ENCODE assay signal across 12 mouse cellular contexts in the genomic region with DNA sequence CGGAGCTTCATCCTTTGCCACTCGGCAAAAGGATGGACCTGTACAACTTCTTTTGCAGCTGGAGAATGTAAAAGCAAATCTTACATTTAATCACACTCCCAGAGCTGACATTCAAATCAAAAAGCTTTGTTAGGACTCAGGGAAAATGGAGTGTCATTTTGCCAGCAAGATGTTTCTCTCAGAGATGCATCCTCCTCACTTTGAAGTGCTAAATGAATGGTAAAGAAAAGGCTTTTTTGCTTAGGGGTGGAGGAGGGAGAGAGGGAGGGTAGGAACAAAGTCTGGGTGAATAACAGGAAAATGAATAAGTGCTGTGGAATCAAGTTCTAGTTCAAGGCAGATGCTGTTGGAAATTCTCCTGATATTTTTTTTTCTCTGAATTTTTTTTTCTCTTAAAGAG. TPM values are rescaled to one million over a fixed set of nuclear protein-coding genes. Genes with fewer than 3 reads are reported as not detected.
"Had no signal": no experiment of that assay in that cellular context is flagged by ENCODE, and none has a peak within 500 bp of the region (broad histone marks: within the 10 kb centered on the region; RNA-seq: fewer than 3 reads in every experiment).

No protein-coding gene starts in this region.

- H3K4me2 ChIP-seq: limb, embryonic 13.5 days; midbrain, embryonic 12.5 days; neural tube, embryonic 13.5 days had no signal

- H3K9me3 ChIP-seq: limb, embryonic 13.5 days; midbrain, embryonic 12.5 days; neural tube, embryonic 13.5 days had no signal

- H3K4me3 ChIP-seq: limb, embryonic 13.5 days; midbrain, embryonic 12.5 days; neural tube, embryonic 13.5 days had no signal

- DNase-seq: kidney, postnatal 25 days; left cerebral cortex, postnatal 4 days; lung, adult 18-20 months; retina, postnatal 1 day; right cerebral cortex, postnatal 14 days; thymus, postnatal 4 days had no signal

- H3K27me3 ChIP-seq: limb, embryonic 13.5 days; midbrain, embryonic 12.5 days; neural tube, embryonic 13.5 days had no signal

- H3K27ac ChIP-seq: limb, embryonic 13.5 days; liver, embryonic 14.5 days; midbrain, embryonic 12.5 days; neural tube, embryonic 13.5 days had no signal

- H3K9ac ChIP-seq: limb, embryonic 13.5 days; liver, embryonic 14.5 days; midbrain, embryonic 12.5 days; neural tube, embryonic 13.5 days had no signal

- H3K4me1 ChIP-seq: limb, embryonic 13.5 days; midbrain, embryonic 12.5 days; neural tube, embryonic 13.5 days had no signal

- H3K36me3 ChIP-seq: limb, embryonic 13.5 days; midbrain, embryonic 12.5 days; neural tube, embryonic 13.5 days had no signal

RNA-seq across cellular contexts. Expression of a gene that starts 53.4 kb away (rescaled TPM):
- total RNA-seq: megakaryocyte-erythroid progenitor cell, adult 5-6 weeks had no signal
- polyA plus RNA-seq: liver, adult 2 months had no signal
